Mouse (Mus musculus) embryonic facial prominence, embryonic 12.5 days (tissue): ENCODE results near the gene Fanca. TPM values are rescaled to one million over a fixed set of nuclear protein-coding genes. Genes with fewer than 3 reads are reported as not detected.

Source experiments
- ATAC-seq: fragments of 200-750 bp; cut with Nextera tagmentation; 2 replicates; pipeline ENCODE4 v1.8.0; 2017; ENCODE audit not compliant: insufficient number of reproducible peaks, insufficient read depth, low FRiP score, low TSS enrichment
- H3K27ac ChIP-seq: fragments of 300-500 bp; sonication (generic); 2 replicates; pipeline ENCODE4 v1.5.1; 2016; ENCODE audit warnings: mild to moderate bottlenecking
- H3K27me3 ChIP-seq: fragments of 300-500 bp; sonication (generic); 2 replicates; pipeline ENCODE4 v1.6.1; 2016; ENCODE audit warnings: mild to moderate bottlenecking, moderate library complexity
- H3K36me3 ChIP-seq: fragments of 300-500 bp; sonication (generic); 2 replicates; pipeline ENCODE4 v1.6.1; 2016; ENCODE audit warnings: mild to moderate bottlenecking
- H3K4me1 ChIP-seq: fragments of 300-500 bp; sonication (generic); 2 replicates; pipeline ENCODE4 v1.6.1; 2016
- H3K4me2 ChIP-seq: fragments of 300-500 bp; sonication (generic); replicated peaks from 2 replicates; pipeline ENCODE4 v1.6.1; 2016; ENCODE audit warnings: mild to moderate bottlenecking, moderate library complexity
- H3K4me3 ChIP-seq: fragments of 300-500 bp; sonication (generic); 2 replicates; pipeline ENCODE4 v1.5.1; 2016; ENCODE audit warnings: mild to moderate bottlenecking
- H3K9ac ChIP-seq: fragments of 300-500 bp; sonication (generic); 2 replicates; pipeline ENCODE4 v1.6.1; 2016; ENCODE audit warnings: mild to moderate bottlenecking, moderate library complexity
- H3K9me3 ChIP-seq: fragments of 300-500 bp; sonication (generic); 2 replicates; pipeline ENCODE4 v1.6.1; 2016; ENCODE audit warnings: mild to moderate bottlenecking, moderate library complexity
- WGBS: fragments of 180-500 bp; shearing (Covaris S2); methylation state at CpG from one replicate; pipeline ENCODE4 v1.1.7; 2016; 5-methylcytosine and 5-hydroxymethylcytosine counted together
- polyA plus RNA-seq: library from polyadenylated mRNA; unstranded; fragments of >200 nt; fragmentation: Nextera tagmentation; extraction: Ambion mirVana; gene quantifications from 2 replicates; pipeline ENCODE4 v1.2.1, GENCODE M21; 2016

Gene Fanca
- polyA plus RNA-seq, 1 experiment from 2014 or later = 34.0 TPM

DNA sequence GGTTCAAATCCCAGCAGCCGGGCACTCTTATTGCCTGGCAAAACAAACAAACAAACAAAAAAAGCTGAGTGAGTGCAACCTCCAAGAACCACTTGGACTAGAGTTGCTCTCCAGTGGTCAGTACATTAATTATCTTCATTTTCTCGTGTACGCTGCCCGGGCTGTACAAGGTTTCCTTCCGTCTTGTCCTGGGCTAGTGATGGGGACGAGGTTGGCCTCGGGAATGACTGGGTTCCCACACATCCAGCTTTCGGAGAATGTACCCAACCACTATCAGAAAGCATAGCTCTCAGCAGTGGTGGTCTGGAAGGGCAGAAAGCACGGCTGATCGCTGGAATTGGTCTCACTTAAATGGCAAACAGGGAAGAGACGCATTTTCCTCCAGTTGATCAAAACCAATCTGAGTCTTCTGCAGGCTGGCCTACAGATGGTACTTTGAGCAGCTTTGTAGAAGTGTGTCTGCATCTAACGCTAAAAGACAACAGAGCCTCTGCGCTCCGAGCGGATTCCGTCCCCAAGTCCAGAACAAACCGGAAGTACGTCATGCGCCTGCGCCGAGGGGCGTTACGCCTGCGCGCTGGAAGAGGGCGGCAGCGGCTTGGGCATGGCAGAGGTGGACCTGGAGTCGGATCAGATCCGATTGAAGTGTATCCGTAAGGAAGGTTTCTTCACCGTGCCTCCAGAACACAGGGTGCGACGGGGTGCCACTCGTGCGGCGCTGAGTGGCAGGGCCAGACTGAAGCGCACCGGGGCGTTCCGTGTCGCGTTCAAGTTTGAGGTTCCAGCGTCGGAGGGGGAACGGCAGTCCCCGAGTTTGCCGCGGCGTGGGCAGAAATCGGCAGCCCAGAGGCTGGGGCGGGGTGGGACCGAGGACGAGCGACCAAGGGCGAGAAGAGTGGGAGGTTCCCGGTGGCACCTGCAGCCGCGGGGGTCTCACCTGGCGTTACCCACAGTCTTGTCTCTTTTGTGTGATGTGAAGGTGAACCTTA lies 93.8 kb downstream of the Fanca start, which contains the start of gene Cdk10:
Gene Cdk10 (plus strand): TSS at position 565 of the 989 bp plus-strand sequence.
- peak within 1 kb of the TSS; percentile 75 for H3K9ac ChIP-seq
- H3K4me1 ChIP-seq = peaks cover 14% of the 10 kb centered on the region
- H3K9me3 ChIP-seq = no peaks in the 10 kb centered on the region
- WGBS = 3% methylated on average over 59 of the region's 59 CpGs
- peak within 1 kb of the TSS; percentile 80 for H3K27ac ChIP-seq
- H3K4me2 ChIP-seq = peak within 1 kb of the TSS; percentile 84
- H3K27me3 ChIP-seq = no peaks in the 10 kb centered on the region
- H3K36me3 ChIP-seq = peaks cover 27% of the 10 kb centered on the region
- H3K4me3 ChIP-seq = peak within 1 kb of the TSS; percentile 68
- ATAC-seq = peak; percentile 65; the same call in 1 of the 2 replicates

GRCm38 (mm10) chr8:123220917-123221316 lies 97.5 kb downstream of the Fanca start:
- WGBS = 85% methylated on average over 1 of the region's 1 CpGs

More at GRCm38 (mm10) chr8:123220917-123221316, 97.5 kb downstream of the Fanca start:
- Histone ChIP-seq H3K27ac (no peak overlapping the region), H3K9me3 (no peaks in the 10 kb centered on the region), H3K4me2 (no peak overlapping the region), H3K9ac (no peak overlapping the region), H3K36me3 (no peaks in the 10 kb centered on the region), H3K4me1 (peaks cover 13% of the 10 kb centered on the region), H3K4me3 (no peak overlapping the region), H3K27me3 (no peaks in the 10 kb centered on the region)
- no peak for ATAC-seq

Other genes starting within 250 kb of the Fanca start
- gene Rpl13, start 216.2 kb downstream of the Fanca start, polyA plus RNA-seq = 1,455 and 1,462 TPM in 2 replicates
- gene Cpne7, start 201.2 kb downstream of the Fanca start, polyA plus RNA-seq = 0.59 and 1.4 TPM in 2 replicates
- 19.2 and 24.1 TPM in 2 replicates for gene Sult5a1, start 160.3 kb downstream of the Fanca start, polyA plus RNA-seq
- 1.6 and 2.3 TPM in 2 replicates for gene Dpep1, start 132.3 kb downstream of the Fanca start, polyA plus RNA-seq
- gene Chmp1a, start 105.8 kb downstream of the Fanca start, polyA plus RNA-seq = 142 and 152 TPM in 2 replicates
- 5.9 and 7.0 TPM in 2 replicates for gene Spata33, start 105.7 kb downstream of the Fanca start, polyA plus RNA-seq
- gene Cdk10, start 93.7 kb downstream of the Fanca start, polyA plus RNA-seq = 38.5 and 40.6 TPM in 2 replicates
- gene Spata2l, start 82.3 kb downstream of the Fanca start, polyA plus RNA-seq = 2.9 and 3.3 TPM in 2 replicates
- gene Zfp276, start 64.4 kb downstream of the Fanca start, polyA plus RNA-seq = 34.3 and 36.6 TPM in 2 replicates
- 35.1 and 37.2 TPM in 2 replicates for gene Vps9d1, start 64.2 kb downstream of the Fanca start, polyA plus RNA-seq
- 5.1 and 6.3 TPM in 2 replicates for gene Spire2, start 14.1 kb upstream of the Fanca start, polyA plus RNA-seq
- 172 and 186 TPM in 2 replicates for gene Tcf25, start 55.2 kb upstream of the Fanca start, polyA plus RNA-seq
- 0.15 and 0.17 TPM in 2 replicates for gene Mc1r, start 88.5 kb upstream of the Fanca start, polyA plus RNA-seq
- 147 and 201 TPM in 2 replicates for gene Tubb3, start 92.8 kb upstream of the Fanca start, polyA plus RNA-seq
- gene Def8, start 105.0 kb upstream of the Fanca start, polyA plus RNA-seq = 42.2 and 42.7 TPM in 2 replicates
- 62.1 and 66.6 TPM in 2 replicates for gene Afg3l1, start 159.3 kb upstream of the Fanca start, polyA plus RNA-seq
- gene Dbndd1, start 196.9 kb upstream of the Fanca start, polyA plus RNA-seq = 11.3 and 12.9 TPM in 2 replicates
- gene Gas8, start 200.3 kb upstream of the Fanca start, polyA plus RNA-seq = 37.4 and 40.6 TPM in 2 replicates